Mouse (Mus musculus): ENCODE measurements around the gene Hoxa4. TPM values are rescaled to one million over a fixed set of nuclear protein-coding genes. Genes with fewer than 3 reads are reported as not detected.

The Hoxa4 gene
- 4.5 TPM for polyA plus RNA-seq (2014; fragmentation: Illumina TruSeq; extraction: RNeasy Lipid Tissue Mini Kit (QIAGEN cat#74804); ENCODE audit: low read depth, low replicate concordance)

DNA sequence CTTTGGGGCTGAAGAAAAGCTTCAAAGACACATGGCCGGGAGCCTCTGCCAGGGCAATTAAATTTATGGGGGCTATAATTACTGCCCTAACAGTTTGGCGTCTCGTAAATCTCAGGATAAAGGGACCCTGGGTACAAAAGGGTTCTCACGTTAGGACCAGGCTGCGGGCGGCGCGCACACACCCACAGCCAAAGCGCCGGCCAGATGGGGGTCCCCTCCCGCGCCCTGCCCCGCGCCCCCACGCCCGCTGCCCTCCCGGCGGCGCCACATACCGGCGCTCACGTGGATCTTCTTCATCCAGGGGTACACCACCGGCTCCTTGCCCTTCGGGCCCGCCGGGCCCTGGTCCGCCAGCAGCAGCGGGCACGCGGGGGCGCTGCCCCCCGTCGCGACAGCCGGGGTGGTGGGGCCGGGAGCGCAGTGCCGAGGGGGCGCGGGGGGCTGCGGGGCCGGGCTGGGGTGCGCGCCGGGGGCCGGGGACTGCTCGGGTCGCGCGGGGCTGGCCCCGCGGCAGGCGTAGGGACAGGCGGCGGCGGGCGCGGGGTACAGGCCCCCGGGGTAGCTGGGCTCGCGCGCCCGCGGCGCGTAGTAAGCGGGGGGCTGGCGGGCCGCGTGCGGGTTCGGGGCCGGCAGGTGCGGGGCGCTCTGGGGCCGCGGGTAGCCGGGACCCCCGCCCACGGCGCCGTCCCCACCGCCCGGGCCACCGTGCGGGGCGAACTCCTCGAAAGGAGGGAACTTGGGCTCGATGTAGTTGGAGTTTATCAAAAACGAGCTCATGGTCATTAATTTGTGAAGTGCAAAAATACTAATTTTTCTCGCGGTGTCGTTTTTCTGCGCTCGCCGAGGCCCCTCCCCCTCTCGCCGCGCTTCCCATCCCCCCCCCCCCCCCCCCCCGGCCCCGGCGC, at the start of gene Hoxa4:
Gene Hoxa4, minus strand, starts transcription at position 848 of the 905 bp plus-strand sequence.

DNA sequence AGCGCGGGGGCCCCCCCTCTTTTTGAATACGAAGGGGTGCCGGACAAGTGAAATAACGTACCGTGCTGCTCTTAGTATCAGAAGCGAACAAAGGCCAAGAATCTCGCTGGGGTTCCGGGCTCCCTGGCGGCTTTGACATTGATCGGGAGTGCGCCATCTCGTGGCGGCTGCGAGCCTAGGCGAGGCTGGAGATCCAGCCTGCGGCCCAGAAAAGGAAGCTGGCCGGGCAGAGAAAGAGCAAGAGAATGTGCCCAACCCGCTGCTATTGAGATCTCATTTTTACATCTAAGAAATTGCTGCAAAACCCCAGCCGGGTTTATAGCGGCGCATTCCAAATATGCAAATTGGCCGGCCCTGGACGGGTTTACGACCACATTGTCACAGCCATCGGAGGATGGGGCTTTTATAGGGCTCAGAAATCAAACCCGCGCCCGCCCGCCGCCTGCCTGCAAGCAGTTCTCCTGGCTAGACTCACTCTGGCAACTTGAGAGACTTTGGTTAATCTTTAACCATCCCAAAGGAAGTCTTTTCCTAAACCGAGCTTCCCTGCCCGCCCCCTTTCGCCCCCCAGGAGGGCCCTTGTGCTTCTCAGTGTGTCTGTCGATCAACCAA, 48.9 kb upstream of the Hoxa4 start, which contains the start of gene Hoxa10:
Gene Hoxa10, minus strand, starts transcription at position 466 of the 612 bp plus-strand sequence.

DNA sequence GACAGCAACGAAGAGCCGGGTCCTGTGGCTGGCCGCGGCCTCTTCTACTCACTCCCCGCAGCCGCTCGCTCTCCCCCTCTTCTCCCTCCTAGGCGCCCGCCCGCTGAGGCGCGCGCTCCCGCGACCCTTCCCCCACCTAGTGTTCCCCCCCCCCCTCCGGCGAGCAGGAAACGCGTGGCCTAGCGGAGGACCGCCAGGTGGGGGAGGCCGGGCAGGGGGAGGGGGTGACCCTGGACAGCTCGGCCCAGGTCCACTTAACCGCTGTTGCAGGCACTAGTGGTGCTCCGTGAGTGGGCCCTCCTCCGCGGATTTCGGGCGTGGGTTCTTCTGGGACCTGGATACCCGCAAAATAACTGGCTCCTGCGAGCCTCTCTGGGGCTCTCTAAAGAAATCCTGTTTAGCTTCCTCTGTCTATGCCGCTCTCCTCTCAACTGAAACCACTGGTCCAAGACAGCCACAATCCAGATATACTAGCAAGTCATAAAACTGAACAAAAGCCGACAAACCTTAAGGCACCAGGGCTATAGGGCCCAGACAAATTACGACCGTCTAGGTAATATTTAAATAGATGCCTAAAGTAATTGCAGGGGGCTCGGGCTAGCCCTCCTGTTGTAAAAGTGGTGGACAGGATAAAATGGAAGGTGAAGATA, 39.1 kb upstream of the Hoxa4 start, which contains the start of gene Hoxa9:
Gene Hoxa9, minus strand, starts transcription at position 574 of the 650 bp plus-strand sequence.

DNA sequence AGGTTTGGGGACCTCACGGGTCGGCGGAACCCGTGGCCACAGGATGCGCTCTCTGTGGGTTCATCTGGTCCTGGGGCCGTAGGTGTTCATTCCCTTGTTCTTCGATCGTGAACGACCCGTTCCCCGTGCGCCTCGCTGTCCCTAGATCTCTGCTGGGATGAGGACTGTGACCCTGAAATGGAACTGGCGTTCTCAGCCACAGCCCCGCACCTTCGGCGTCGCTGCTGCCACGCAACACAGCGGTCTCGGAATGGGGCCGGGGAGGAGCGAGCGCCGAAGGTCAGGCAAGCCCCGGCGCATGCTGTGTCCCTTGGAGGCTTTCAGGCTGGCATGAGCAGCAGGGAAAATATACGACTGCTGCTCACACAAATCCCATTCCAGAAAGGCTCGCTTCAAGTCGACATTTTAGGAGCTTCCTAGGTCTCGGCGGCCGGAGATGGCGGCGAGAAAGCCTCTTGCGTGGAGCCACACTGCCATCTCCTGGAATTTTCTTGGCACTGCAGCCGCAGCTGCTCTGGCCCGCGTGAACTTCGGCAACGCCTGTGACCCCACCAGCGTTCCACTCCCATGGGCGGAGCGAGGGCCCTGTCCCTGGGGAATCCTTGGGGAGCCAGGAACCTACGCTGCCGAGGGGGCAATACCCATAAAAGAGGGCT, 29.9 kb upstream of the Hoxa4 start, which contains the start of gene Hoxa7:
Gene Hoxa7, minus strand, starts transcription at position 518 of the 656 bp plus-strand sequence.

DNA sequence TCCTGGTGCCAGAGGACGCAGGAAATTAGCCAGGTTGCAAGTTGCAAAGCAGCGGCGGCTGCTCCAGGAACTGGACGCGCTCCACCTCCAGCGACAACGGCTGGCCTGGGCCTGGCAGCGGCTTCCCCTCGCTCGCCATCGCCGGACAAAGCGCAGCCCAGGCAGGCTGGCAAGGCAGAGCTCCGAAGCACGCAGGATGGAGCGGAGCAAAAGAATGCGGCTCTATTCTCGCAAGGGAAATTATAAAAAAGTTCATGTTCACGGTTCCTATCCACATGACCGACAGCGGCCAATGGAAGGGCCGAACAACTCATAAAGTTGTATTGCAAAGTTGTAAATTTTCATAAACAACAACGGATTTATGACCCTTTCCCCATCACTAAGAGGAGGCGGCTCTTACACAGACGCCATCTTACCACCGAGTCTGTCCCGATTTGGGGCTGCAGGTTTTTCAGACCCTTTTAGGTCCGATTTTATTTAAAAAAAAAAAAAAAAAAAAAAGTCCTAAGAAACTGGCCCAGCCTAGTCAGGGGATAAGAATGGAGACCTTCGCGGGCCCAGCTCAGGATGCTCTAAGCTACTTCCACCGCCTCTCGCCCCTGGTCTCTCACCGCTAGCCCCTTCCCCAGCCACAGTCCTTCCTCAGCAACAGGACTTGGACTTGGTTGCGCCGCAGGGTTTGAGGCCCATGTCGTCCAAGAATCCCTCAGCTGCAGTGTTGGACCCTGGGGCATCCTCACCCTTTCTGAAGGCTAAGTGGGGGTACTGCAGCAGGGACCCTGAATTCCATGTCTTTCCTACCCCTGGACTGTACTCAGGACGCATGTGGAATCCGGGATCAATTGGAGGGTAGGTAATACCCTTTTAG, 21.8 kb upstream of the Hoxa4 start, which contains the start of the genes Hoxa3 and Gm28308:
Gene Hoxa3, minus strand, starts transcription at position 218 of the 868 bp plus-strand sequence.
Gene Gm28308, minus strand, starts transcription at position 221 of the 868 bp plus-strand sequence.

DNA sequence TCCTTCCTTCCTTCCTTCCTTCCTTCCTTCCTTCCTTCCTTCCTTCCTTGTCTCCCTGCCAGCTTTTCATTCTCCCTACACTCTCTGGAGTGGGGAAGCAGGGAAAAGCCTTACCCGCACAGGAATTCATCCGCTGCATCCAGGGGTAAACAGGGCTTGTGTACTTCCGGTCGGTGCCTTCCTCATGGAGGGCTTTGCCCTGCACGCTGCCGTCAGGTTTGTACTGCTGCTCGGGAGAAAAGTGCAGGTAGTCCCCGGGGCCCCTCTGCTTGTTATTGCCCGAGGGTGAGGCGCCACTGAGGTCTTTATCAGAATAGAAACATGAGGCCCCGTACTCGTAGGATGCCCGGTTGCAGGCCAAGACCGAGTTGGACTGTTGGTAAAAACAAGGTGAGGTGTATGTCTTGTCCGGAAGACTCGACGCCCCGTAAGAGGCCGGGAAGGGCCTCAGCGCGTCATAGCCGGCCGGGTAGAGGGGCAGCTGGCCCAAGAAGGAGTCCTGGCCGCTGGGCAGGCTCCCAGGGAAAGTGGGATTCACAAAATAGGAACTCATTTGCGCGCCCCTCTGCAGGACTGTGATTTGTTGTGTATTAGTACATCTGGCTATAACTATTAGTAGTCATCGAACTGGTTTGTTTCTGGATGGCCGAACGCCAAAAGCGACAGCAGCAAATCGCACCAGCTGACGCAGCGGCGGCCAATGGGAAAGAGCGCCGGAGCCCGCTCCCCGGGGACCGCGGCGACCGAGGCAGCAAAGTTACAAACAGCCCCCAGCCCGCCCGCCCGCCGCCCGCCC, 16.7 kb upstream of the Hoxa4 start, which contains the start of gene Hoxa6:
Gene Hoxa6, minus strand, starts transcription at position 651 of the 796 bp plus-strand sequence.

DNA sequence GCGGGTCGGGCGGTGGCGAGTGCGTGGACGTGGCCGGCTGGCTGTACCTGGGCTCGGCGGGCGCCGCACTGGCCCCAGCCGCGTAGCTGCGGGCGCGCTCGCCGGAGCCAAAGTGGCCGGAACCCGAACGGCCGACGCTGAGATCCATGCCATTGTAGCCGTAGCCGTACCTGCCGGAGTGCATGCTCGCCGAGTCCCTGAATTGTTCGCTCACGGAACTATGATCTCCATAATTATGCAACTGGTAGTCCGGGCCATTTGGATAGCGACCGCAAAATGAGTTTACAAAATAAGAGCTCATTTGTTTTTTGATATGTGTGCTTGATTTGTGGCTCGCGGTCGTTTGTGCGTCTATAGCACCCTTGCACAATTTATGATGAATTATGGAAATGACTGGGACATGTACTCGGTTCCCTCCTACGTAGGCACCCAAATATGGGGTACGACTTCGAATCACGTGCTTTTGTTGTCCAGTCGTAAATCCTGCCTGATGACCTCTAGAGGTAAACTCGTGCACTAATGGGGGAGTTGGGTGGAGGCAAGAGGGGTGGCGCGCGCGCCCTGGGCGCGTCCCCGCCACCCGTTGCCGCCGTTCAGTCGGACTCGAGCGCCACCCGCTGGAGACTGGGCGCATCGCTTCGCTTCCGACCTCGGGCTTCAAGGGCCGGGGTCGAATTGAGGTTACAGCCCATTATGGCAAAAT, 12.6 kb upstream of the Hoxa4 start, which contains the start of gene Hoxa5:
Gene Hoxa5, minus strand, starts transcription at position 538 of the 703 bp plus-strand sequence.

DNA sequence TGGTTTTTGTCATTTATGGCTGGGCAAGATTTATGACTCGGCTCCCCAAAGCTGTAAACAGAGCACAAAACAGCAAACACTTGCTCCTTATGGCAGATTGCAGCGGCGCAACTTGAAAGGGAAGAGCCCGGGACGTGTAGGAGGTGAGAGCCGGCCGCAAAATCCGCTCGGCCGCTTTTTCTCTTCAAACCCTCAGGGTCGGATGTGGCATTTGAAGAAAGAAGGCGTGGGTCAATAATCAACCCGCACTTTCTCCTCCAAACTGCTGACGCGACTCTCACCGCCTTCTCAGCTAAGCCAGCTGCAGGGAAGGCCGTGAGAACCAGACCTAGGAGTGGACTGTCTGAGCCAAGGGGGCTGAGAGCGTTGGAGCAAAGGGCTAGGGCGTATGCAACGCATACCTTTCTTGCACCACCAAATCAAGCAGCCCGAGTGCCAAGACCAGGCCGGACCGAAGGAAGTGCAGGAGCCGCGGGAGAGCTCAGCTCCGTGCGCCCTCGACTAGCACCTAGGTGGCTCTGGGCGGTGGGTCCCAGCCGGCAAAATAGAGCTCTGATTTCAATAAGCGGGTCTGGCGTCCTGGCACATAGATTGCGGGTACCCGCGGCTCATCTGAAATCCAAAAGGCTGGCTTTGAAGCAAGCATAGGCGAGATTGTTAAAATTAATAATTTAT, 14.4 kb downstream of the Hoxa4 start, which contains the start of gene 5730596B20Rik:
Gene 5730596B20Rik, plus strand, starts transcription at position 438 of the 675 bp plus-strand sequence.

DNA sequence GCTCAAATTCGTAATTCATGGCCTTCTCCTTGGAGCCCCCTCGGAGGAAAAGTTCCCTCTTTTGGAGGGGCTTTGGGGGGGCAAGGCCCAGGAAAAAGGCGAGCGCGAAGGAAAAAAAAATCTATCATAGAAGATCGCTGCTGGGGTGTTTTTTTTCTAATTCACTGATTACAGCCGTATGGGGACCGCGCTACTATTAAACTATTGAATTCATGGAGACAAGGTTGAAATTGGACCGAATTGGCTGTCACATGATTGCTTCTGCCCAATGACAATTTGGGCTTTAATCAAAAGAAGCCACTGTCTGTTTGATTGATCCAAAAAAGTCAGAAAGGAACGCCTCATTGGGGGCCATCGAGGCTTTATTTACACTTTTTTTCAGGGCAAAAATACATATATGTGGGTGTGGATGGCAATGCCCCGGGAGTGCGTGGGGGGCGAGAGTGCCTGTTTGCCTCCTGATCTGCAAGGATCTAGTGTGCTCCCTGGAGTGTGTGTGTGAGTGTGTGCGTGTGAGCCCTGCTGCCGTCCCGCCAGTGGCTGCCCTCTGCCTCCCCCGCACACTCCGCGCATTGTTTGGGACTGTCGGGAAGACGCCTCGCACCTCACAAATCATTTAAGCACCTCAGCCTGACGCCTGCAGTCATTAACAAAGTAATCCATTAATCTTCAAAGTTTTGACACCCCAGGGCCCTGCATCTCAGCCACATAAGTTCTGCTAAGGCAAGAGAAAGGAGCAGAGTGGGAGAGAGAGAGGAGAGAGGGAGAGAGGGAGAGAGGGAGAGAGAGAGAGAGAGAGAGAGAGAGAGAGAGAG, 26.7 kb downstream of the Hoxa4 start, which contains the start of gene Hoxa2:
Gene Hoxa2, minus strand, starts transcription at position 206 of the 815 bp plus-strand sequence.

DNA sequence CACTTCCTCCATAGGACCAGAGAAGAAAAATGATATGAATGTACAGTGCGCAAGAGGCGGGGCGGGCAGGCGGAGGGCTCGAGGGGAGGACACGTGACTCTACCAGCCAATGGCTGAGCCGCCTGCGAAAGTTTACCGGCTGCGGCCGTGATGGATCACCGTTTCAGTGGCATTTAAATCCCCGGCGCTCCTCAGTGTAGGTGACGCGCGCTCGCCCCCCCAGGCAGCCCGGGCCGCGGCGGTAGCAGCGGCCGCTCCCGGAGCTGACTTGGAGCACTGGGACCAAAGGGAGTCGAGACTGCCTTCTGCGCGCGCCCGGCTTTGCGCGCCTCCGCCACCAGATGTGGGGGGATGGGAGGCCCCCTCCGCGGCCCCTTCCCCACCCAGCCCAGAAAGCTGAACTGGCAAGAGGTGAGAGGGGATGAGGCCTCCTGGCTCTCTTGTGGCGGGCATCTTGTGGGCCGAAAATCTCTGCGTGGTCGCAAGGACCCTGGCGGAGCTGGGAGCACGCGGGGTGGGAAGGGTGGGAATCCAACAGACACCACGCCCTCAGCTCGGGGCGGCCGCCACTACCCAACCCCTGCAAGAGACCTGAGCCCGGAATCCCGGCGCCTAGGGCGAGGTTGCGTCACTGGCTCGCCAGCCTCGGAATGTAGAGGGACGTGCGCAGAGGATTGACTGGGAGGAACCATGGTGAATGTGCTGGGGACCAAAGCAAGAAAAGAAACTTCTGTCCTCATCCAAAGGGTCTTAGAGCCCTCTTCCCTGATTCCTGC, 33.1 kb downstream of the Hoxa4 start, which contains the start of gene Hoxa1:
Gene Hoxa1, minus strand, starts transcription at position 42 of the 776 bp plus-strand sequence.

Other genes starting within 250 kb of the Hoxa4 start
- 39.8 TPM for gene Skap2, start 179.2 kb downstream of the Hoxa4 start, polyA plus RNA-seq (2014; fragmentation: Illumina TruSeq; extraction: RNeasy Lipid Tissue Mini Kit (QIAGEN cat#74804); ENCODE audit: low read depth, low replicate concordance)
- 1.3 TPM for gene Hoxa1, start 33.4 kb downstream of the Hoxa4 start, polyA plus RNA-seq (2014; fragmentation: Illumina TruSeq; extraction: RNeasy Lipid Tissue Mini Kit (QIAGEN cat#74804); ENCODE audit: low read depth, low replicate concordance)
- 2.7 TPM for gene Hoxa2, start 26.9 kb downstream of the Hoxa4 start, polyA plus RNA-seq (2014; fragmentation: Illumina TruSeq; extraction: RNeasy Lipid Tissue Mini Kit (QIAGEN cat#74804); ENCODE audit: low read depth, low replicate concordance)
- gene 5730596B20Rik, start 14.3 kb downstream of the Hoxa4 start, polyA plus RNA-seq (2014; fragmentation: Illumina TruSeq; extraction: RNeasy Lipid Tissue Mini Kit (QIAGEN cat#74804); ENCODE audit: low read depth, low replicate concordance) = 0.84 TPM
- 11.7 TPM for gene Hoxa5, start 12.8 kb upstream of the Hoxa4 start, polyA plus RNA-seq (2014; fragmentation: Illumina TruSeq; extraction: RNeasy Lipid Tissue Mini Kit (QIAGEN cat#74804); ENCODE audit: low read depth, low replicate concordance)
- 5.7 TPM for gene Hoxa6, start 17.0 kb upstream of the Hoxa4 start, polyA plus RNA-seq (2014; fragmentation: Illumina TruSeq; extraction: RNeasy Lipid Tissue Mini Kit (QIAGEN cat#74804); ENCODE audit: low read depth, low replicate concordance)
- 8.9 TPM for gene Hoxa3, start 21.6 kb upstream of the Hoxa4 start, polyA plus RNA-seq (2014; fragmentation: Illumina TruSeq; extraction: RNeasy Lipid Tissue Mini Kit (QIAGEN cat#74804); ENCODE audit: low read depth, low replicate concordance)
- 1.7 TPM for gene Gm28308, start 21.6 kb upstream of the Hoxa4 start, polyA plus RNA-seq (2014; fragmentation: Illumina TruSeq; extraction: RNeasy Lipid Tissue Mini Kit (QIAGEN cat#74804); ENCODE audit: low read depth, low replicate concordance)
- gene Hoxa7, start 30.1 kb upstream of the Hoxa4 start, polyA plus RNA-seq (2014; fragmentation: Illumina TruSeq; extraction: RNeasy Lipid Tissue Mini Kit (QIAGEN cat#74804); ENCODE audit: low read depth, low replicate concordance) = 20.0 TPM
- 7.2 TPM for gene Hoxa9, start 39.3 kb upstream of the Hoxa4 start, polyA plus RNA-seq (2014; fragmentation: Illumina TruSeq; extraction: RNeasy Lipid Tissue Mini Kit (QIAGEN cat#74804); ENCODE audit: low read depth, low replicate concordance)
- gene Hoxa10, start 49.1 kb upstream of the Hoxa4 start, polyA plus RNA-seq (2014; fragmentation: Illumina TruSeq; extraction: RNeasy Lipid Tissue Mini Kit (QIAGEN cat#74804); ENCODE audit: low read depth, low replicate concordance) = 2.5 TPM
- gene Hoxa11, start 54.1 kb upstream of the Hoxa4 start, polyA plus RNA-seq (2014; fragmentation: Illumina TruSeq; extraction: RNeasy Lipid Tissue Mini Kit (QIAGEN cat#74804); ENCODE audit: low read depth, low replicate concordance) = 0.42 TPM
- not detected for gene Hoxa13, start 69.1 kb upstream of the Hoxa4 start, polyA plus RNA-seq (2014; fragmentation: Illumina TruSeq; extraction: RNeasy Lipid Tissue Mini Kit (QIAGEN cat#74804); ENCODE audit: low read depth, low replicate concordance)
- gene Evx1, start 121.7 kb upstream of the Hoxa4 start, polyA plus RNA-seq (2014; fragmentation: Illumina TruSeq; extraction: RNeasy Lipid Tissue Mini Kit (QIAGEN cat#74804); ENCODE audit: low read depth, low replicate concordance) = 0.34 TPM

All from adipose tissue, adult 10 weeks (tissue).